Mouse (Mus musculus): ENCODE data around the gene Zfp462.

Gene Zfp462

GRCm38 (mm10) chr4:54947991-54948615 lies 3.3 kb downstream of the Zfp462 start:
- H3K4me3 ChIP-seq (replicated peaks; ENCODE audit: low read length), result peak overlapping the region; percentile 87
- no peak for TF ChIP-seq CTCF (conservative IDR thresholded peaks at IDR 0.05; ENCODE audit: low read length)
- TF ChIP-seq NANOG (IDR thresholded peaks at IDR 0.05; ENCODE audit: borderline replicate concordance, low read length), result no peak
- TF ChIP-seq POU5F1 (IDR thresholded peaks at IDR 0.05; ENCODE audit: borderline replicate concordance, low read length), result no peak
- peaks cover 45% of the 10 kb centered on the region for H3K4me1 ChIP-seq (replicated peaks; ENCODE audit: low read depth, low read length)
- H3K9me3 ChIP-seq (ENCODE audit: low read length), result no peaks in the 10 kb centered on the region
- H3K27me3 ChIP-seq (ENCODE audit: insufficient read depth, low read length), result no peaks in the 10 kb centered on the region
- H3K36me3 ChIP-seq (ENCODE audit: insufficient read depth, low read length), result peaks cover 13% of the 10 kb centered on the region; the same call in 1 of the 2 replicates

GRCm38 (mm10) chr4:54948616-54949560 lies 4.0 kb downstream of the Zfp462 start:
- Histone ChIP-seq H3K36me3 (ENCODE audit: insufficient read depth, low read length) (peaks cover 13% of the 10 kb centered on the region; the same call in 1 of the 2 replicates), H3K27me3 (ENCODE audit: insufficient read depth, low read length) (no peaks in the 10 kb centered on the region), H3K4me3 (replicated peaks; ENCODE audit: low read length) (peak overlapping the region; percentile 87), H3K4me1 (replicated peaks; ENCODE audit: low read depth, low read length) (peaks cover 47% of the 10 kb centered on the region), H3K9me3 (ENCODE audit: low read length) (no peaks in the 10 kb centered on the region)
- TF ChIP-seq CTCF (conservative IDR thresholded peaks at IDR 0.05; ENCODE audit: low read length) (no peak), NANOG (IDR thresholded peaks at IDR 0.05; ENCODE audit: borderline replicate concordance, low read length) (no peak), POU5F1 (IDR thresholded peaks at IDR 0.05; ENCODE audit: borderline replicate concordance, low read length) (no peak)

- no peak for TF ChIP-seq NANOG (IDR thresholded peaks at IDR 0.05; ENCODE audit: borderline replicate concordance, low read length)
- no peak for TF ChIP-seq CTCF (conservative IDR thresholded peaks at IDR 0.05; ENCODE audit: low read length)
- no peak for TF ChIP-seq POU5F1 (IDR thresholded peaks at IDR 0.05; ENCODE audit: borderline replicate concordance, low read length)
- H3K4me3 ChIP-seq (replicated peaks; ENCODE audit: low read length), result peak overlapping the region; percentile 87
- peaks cover 19% of the 10 kb centered on the region; the same call in 1 of the 2 replicates for H3K36me3 ChIP-seq (ENCODE audit: insufficient read depth, low read length)
- H3K4me1 ChIP-seq (replicated peaks; ENCODE audit: low read depth, low read length), result peaks cover 46% of the 10 kb centered on the region
- H3K9me3 ChIP-seq (ENCODE audit: low read length), result no peaks in the 10 kb centered on the region
- H3K27me3 ChIP-seq (ENCODE audit: insufficient read depth, low read length), result no peaks in the 10 kb centered on the region
Observed at GRCm38 (mm10) chr4:54949561-54949940, 4.7 kb downstream of the Zfp462 start.

- H3K9me3 ChIP-seq (ENCODE audit: low read length), result no peaks in the 10 kb centered on the region
Observed at GRCm38 (mm10) chr4:54950136-54950535, 5.3 kb downstream of the Zfp462 start.

DNA sequence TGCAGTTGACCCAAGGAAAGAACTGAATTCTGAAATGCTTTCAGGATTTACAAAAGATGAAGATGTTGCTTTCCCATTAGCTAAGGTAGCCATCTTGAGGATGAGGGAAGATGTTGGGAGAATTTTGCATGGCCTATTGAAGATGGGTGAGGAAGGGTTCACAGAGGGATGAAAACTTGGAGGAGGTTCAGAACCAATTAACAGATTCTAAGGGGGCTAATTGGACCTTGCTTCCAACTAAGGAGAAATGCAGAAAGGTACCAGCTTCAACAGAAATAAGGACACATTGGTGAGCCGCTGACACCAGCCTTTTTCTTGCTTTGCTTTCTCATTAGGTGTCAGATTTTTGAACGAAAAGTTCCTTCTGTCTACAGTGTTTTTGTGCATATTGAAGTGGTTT lies 6.0 kb downstream of the Zfp462 start:
- peaks cover 31% of the 10 kb centered on the region for H3K36me3 ChIP-seq (ENCODE audit: insufficient read depth, low read length)
- H3K27me3 ChIP-seq (ENCODE audit: insufficient read depth, low read length), result no peaks in the 10 kb centered on the region
- no peak overlapping the region for H3K4me3 ChIP-seq (replicated peaks; ENCODE audit: low read length)
- H3K9me3 ChIP-seq (ENCODE audit: low read length), result no peaks in the 10 kb centered on the region
- TF ChIP-seq CTCF (conservative IDR thresholded peaks at IDR 0.05; ENCODE audit: low read length) (no peak), NANOG (IDR thresholded peaks at IDR 0.05; ENCODE audit: borderline replicate concordance, low read length) (no peak), POU5F1 (IDR thresholded peaks at IDR 0.05; ENCODE audit: borderline replicate concordance, low read length) (no peak)
- peaks cover 57% of the 10 kb centered on the region for H3K4me1 ChIP-seq (replicated peaks; ENCODE audit: low read depth, low read length)

More at GRCm38 (mm10) chr4:54950136-54950535, 5.3 kb downstream of the Zfp462 start:
- Histone ChIP-seq H3K4me3 (replicated peaks; ENCODE audit: low read length) (peak overlapping the region; percentile 87; the same call in 1 of the 2 replicates), H3K36me3 (ENCODE audit: insufficient read depth, low read length) (peaks cover 25% of the 10 kb centered on the region), H3K4me1 (replicated peaks; ENCODE audit: low read depth, low read length) (peaks cover 50% of the 10 kb centered on the region), H3K27me3 (ENCODE audit: insufficient read depth, low read length) (no peaks in the 10 kb centered on the region)
- TF ChIP-seq POU5F1 (IDR thresholded peaks at IDR 0.05; ENCODE audit: borderline replicate concordance, low read length) (no peak), NANOG (IDR thresholded peaks at IDR 0.05; ENCODE audit: borderline replicate concordance, low read length) (no peak), CTCF (conservative IDR thresholded peaks at IDR 0.05; ENCODE audit: low read length) (no peak)

- Histone ChIP-seq H3K27me3 (ENCODE audit: insufficient read depth, low read length) (no peaks in the 10 kb centered on the region), H3K4me1 (replicated peaks; ENCODE audit: low read depth, low read length) (peaks cover 64% of the 10 kb centered on the region), H3K36me3 (ENCODE audit: insufficient read depth, low read length) (peaks cover 55% of the 10 kb centered on the region), H3K4me3 (replicated peaks; ENCODE audit: low read length) (no peak overlapping the region), H3K9me3 (ENCODE audit: low read length) (no peaks in the 10 kb centered on the region)
- TF ChIP-seq POU5F1 (IDR thresholded peaks at IDR 0.05; ENCODE audit: borderline replicate concordance, low read length) (no peak), CTCF (conservative IDR thresholded peaks at IDR 0.05; ENCODE audit: low read length) (no peak), NANOG (IDR thresholded peaks at IDR 0.05; ENCODE audit: borderline replicate concordance, low read length) (no peak)
Observed at GRCm38 (mm10) chr4:54953657-54954395, 9.0 kb downstream of the Zfp462 start.

GRCm38 (mm10) chr4:54954455-54954854 lies 9.6 kb downstream of the Zfp462 start:
- Histone ChIP-seq H3K27me3 (ENCODE audit: insufficient read depth, low read length) (no peaks in the 10 kb centered on the region), H3K9me3 (ENCODE audit: low read length) (no peaks in the 10 kb centered on the region), H3K4me3 (replicated peaks; ENCODE audit: low read length) (no peak overlapping the region), H3K4me1 (replicated peaks; ENCODE audit: low read depth, low read length) (peaks cover 63% of the 10 kb centered on the region), H3K36me3 (ENCODE audit: insufficient read depth, low read length) (peaks cover 61% of the 10 kb centered on the region)
- TF ChIP-seq POU5F1 (IDR thresholded peaks at IDR 0.05; ENCODE audit: borderline replicate concordance, low read length) (no peak), CTCF (conservative IDR thresholded peaks at IDR 0.05; ENCODE audit: low read length) (no peak), NANOG (IDR thresholded peaks at IDR 0.05; ENCODE audit: borderline replicate concordance, low read length) (no peak)

- H3K27me3 ChIP-seq (ENCODE audit: insufficient read depth, low read length), result no peaks in the 10 kb centered on the region
- TF ChIP-seq POU5F1 (IDR thresholded peaks at IDR 0.05; ENCODE audit: borderline replicate concordance, low read length), result no peak
- no peak for TF ChIP-seq NANOG (IDR thresholded peaks at IDR 0.05; ENCODE audit: borderline replicate concordance, low read length)
- no peak for TF ChIP-seq CTCF (conservative IDR thresholded peaks at IDR 0.05; ENCODE audit: low read length)
- H3K36me3 ChIP-seq (ENCODE audit: insufficient read depth, low read length), result peaks cover 53% of the 10 kb centered on the region
Observed at GRCm38 (mm10) chr4:54960776-54961175, 15.9 kb downstream of the Zfp462 start.

More at GRCm38 (mm10) chr4:54960776-54961175, 15.9 kb downstream of the Zfp462 start:
- no peak overlapping the region for H3K4me3 ChIP-seq (replicated peaks; ENCODE audit: low read length)
- H3K9me3 ChIP-seq (ENCODE audit: low read length), result no peaks in the 10 kb centered on the region
- H3K4me1 ChIP-seq (replicated peaks; ENCODE audit: low read depth, low read length), result peaks cover 40% of the 10 kb centered on the region
